Mouse (Mus musculus): ENCODE measurements at regions not wholly inside any gene's neighbourhood (a gene's known extent, or its start where the extent isn't known, plus 50 kb on each side); places are given as distances from the start of the nearest gene placed in this dataset.

DNA sequence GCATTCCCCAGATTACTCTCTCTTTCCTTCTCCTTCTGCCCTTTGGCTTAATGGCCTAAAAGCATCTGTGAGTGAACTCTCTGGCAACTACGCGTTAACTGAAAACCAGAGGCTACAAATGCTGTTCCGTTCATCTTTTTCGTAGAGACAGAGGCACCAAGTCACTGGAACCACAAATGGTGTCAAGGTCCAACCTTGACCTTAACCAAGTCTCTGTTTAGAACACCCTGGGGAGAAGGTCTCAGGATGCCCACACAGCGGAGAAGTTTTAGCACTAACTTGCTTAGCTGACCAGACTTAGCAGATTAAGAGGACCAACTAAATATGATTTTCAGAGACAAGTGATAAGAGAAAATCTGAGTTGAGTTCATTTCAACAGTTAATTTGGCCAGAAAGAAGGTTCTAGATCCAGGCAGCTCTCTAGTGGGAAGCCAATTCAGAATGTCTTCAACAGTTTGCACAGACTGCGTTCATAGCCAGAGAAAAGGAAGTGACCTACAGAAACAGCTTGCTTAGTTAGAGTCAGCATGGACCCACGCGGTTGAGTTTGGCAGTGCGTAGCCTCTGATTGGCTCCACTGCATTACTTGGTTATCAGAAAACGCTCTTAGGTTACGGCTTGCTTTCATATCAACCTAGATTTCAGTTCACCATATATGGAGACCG, 169.8 kb downstream of the Ly86 start:
- Histone ChIP-seq H3K4me1 (peaks cover 25% of the 10 kb centered on the region), H3K9me3 (0 out of 2 replicates have a peak, but pooled peaks cover under 1% of the 10 kb centered on the region), H3K4me3 (no peak overlapping the region), H3K9ac (replicated peaks) (no peak overlapping the region), H3K27ac (replicated peaks) (peak overlapping the region; percentile 88), H3K4me2 (replicated peaks) (peak overlapping the region; percentile 46), H3K27me3 (peaks cover 53% of the 10 kb centered on the region), H3K36me3 (no peaks in the 10 kb centered on the region)
- ATAC-seq (ENCODE audit: low FRiP score, low read depth): no peak
- WGBS: 65% methylated on average over 12 of the region's 12 CpGs

DNA sequence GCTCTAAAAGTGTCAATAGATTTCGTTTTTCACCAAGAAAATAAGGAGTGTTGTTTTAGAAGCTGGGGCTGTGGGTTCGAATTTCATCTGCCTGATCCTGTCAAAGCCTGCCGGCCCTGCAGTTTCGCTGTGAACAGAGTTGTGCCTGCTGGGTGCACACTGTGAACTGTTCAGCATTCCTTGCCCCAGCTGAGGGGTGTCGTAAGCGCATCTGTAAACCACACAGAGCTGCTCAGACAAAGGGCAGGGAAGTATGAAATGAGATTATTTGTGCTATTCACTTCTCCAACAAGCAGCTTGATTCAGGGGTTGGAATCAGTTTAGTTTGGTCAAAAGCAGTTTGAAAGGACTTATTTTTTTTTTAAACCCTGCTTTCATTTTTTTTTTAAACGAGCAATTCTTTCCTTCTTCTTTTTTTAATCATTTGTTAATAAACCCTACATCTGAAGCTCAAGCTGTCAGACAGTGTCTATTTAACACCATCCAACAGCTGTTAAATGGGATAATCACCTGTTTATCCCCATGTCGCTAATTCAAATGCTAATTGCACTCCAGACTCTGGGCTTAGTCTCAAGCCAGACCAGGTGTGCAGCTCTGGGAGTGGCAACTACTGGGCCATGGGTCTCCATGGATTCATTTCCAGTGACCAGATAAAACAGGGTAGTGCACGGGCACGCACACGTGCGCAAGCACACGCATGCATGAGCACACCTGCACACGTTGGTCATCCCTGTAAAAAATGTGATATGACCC, 172.2 kb downstream of the Ly86 start:
- Histone ChIP-seq H3K4me2 (replicated peaks) (no peak overlapping the region), H3K4me3 (no peak overlapping the region), H3K9ac (replicated peaks) (no peak overlapping the region), H3K36me3 (no peaks in the 10 kb centered on the region), H3K4me1 (peaks cover 25% of the 10 kb centered on the region), H3K27me3 (peaks cover 40% of the 10 kb centered on the region), H3K27ac (replicated peaks) (no peak overlapping the region), H3K9me3 (0 out of 2 replicates have a peak, but pooled peaks cover 6% of the 10 kb centered on the region)
- WGBS: 22% methylated on average over 14 of the region's 14 CpGs
- peak; percentile 82 for ATAC-seq (ENCODE audit: low FRiP score, low read depth)

DNA sequence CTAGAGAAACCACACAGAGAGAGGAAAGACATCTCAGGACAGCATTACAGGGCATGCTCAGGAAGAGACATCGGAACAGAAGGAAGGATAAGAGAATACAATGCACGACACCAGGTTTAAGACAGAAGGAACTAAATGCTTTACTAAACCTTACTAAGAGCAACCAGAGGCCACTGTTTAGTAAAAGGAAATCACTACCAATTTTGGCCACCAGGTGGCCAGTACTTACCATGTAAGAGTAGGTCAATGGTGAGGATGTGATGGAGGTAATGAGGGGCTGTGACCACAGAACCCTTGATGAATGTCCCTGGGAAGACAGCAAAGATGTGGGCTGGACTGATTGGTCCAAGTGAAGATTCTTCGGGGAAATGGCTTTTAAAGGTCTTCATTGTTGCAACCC, 174.9 kb downstream of the Ly86 start:
- Histone ChIP-seq H3K27ac (replicated peaks) (no peak overlapping the region), H3K9ac (replicated peaks) (no peak overlapping the region), H3K4me2 (replicated peaks) (no peak overlapping the region), H3K4me1 (peaks cover 11% of the 10 kb centered on the region), H3K9me3 (0 out of 2 replicates have a peak, but pooled peaks cover 10% of the 10 kb centered on the region), H3K27me3 (peaks cover 47% of the 10 kb centered on the region), H3K4me3 (no peak overlapping the region), H3K36me3 (no peaks in the 10 kb centered on the region)
- no peak for ATAC-seq (ENCODE audit: low FRiP score, low read depth)
- 70% methylated on average over 3 of the region's 3 CpGs for WGBS

DNA sequence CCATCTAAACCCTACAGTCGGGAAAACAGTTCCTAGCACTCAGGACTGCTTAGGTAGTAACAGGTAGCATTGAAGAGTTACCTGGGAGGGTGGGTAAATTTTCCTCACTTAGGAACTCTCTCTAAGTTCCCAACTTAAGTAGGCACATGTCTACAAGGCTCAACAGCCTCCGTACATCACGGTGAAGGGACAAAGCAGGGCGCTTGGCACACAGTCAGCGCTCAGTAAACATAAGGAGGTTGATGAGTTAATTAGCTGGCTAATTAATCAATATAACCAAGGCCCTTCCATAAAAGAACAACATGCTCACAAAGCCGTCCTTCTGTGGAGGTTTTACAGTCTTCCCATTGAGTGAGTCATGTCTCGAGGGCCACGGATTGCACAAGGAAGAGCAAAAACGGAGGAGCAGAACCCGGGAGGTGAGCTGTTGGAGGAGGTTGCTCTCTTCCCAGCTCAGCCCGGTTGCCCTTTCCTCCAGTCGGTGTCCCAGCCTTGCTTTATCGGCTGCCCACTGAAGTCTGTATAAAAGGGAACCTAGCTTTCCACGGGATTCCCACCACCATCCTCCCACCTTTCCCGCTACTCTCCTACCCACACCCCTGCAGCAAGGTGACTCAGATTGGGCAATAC, 180.2 kb downstream of the Ly86 start:
- no peak for ATAC-seq (ENCODE audit: low FRiP score, low read depth)
- Histone ChIP-seq H3K9me3 (0 out of 2 replicates have a peak, but pooled peaks cover 6% of the 10 kb centered on the region), H3K9ac (replicated peaks) (no peak overlapping the region), H3K27me3 (peaks cover 54% of the 10 kb centered on the region), H3K27ac (replicated peaks) (no peak overlapping the region), H3K4me3 (no peak overlapping the region), H3K36me3 (no peaks in the 10 kb centered on the region), H3K4me1 (peaks cover 6% of the 10 kb centered on the region; the same call in 1 of the 2 replicates), H3K4me2 (replicated peaks) (no peak overlapping the region)
- WGBS: 90% methylated on average over 15 of the region's 15 CpGs

DNA sequence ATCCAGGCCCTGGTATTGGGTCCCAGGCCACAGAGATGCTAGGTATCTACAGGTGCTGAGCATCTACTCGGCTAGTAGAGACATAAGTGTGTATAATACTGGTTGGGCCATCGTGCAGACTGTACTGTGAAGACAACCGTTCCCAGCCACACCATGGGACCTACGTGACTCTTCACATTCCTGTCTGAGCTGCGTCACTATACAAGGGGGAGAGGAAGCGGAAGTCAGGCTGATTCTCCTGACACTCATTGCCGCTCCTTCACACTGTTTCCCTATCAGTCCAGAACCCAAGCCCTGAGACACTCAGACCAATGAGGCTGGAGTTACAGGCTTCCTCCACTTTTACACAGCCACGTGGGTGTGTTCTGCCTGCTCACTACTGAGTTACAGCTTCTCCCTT, 181.1 kb downstream of the Ly86 start:
- Histone ChIP-seq H3K4me1 (peaks cover 6% of the 10 kb centered on the region; the same call in 1 of the 2 replicates), H3K9me3 (0 out of 2 replicates have a peak, but pooled peaks cover 4% of the 10 kb centered on the region), H3K9ac (replicated peaks) (no peak overlapping the region), H3K27ac (replicated peaks) (no peak overlapping the region), H3K4me2 (replicated peaks) (no peak overlapping the region), H3K27me3 (peaks cover 48% of the 10 kb centered on the region), H3K4me3 (no peak overlapping the region), H3K36me3 (no peaks in the 10 kb centered on the region)
- WGBS: 93% methylated on average over 8 of the region's 8 CpGs
- no peak for ATAC-seq (ENCODE audit: low FRiP score, low read depth)

DNA sequence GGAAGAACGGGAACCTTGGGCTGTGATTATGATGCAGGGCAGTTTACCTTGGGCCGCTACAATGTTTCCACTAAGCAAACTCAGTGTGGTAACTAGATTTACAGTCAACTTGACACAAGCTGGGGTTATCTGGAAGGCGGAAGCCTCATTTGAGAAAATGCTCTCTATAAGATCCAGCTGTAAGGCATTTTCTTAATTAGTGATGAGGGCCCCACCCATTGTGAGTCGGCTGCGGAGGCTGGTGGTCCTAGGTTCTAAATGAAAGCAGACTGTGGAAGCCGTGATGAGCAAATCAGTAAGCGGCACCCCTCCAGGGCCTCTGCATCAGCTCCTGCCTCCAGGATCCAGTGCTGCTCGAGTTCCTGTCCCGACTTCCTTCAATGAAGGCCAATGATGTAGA, 183.4 kb downstream of the Ly86 start:
- Histone ChIP-seq H3K4me3 (no peak overlapping the region), H3K36me3 (no peaks in the 10 kb centered on the region), H3K27me3 (peaks cover 50% of the 10 kb centered on the region), H3K4me1 (peaks cover 12% of the 10 kb centered on the region), H3K4me2 (replicated peaks) (no peak overlapping the region), H3K27ac (replicated peaks) (no peak overlapping the region), H3K9me3 (no peaks in the 10 kb centered on the region), H3K9ac (replicated peaks) (no peak overlapping the region)
- ATAC-seq (ENCODE audit: low FRiP score, low read depth): no peak
- 62% methylated on average over 9 of the region's 9 CpGs for WGBS

DNA sequence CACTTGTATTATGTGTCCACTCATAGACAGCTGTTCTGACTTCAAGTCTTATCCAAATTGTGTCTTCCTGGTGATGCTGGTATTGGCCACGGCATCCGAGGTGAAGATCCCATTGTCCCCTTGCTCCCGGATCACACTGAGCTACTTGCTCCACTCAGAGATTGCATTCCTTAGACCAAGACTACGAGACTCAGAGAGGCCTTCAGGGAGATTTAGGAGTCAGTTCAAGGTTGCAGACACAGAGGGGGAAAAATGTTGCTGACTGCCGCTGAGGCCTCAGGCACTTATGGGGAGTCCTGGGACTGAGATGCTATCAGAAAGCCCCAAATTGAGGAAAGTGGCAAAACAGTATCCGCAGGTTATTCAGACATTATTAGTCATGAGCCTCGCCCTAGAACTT, 183.9 kb downstream of the Ly86 start:
- Histone ChIP-seq H3K4me2 (replicated peaks) (no peak overlapping the region), H3K4me3 (no peak overlapping the region), H3K27ac (replicated peaks) (no peak overlapping the region), H3K27me3 (peaks cover 48% of the 10 kb centered on the region), H3K9ac (replicated peaks) (no peak overlapping the region), H3K36me3 (no peaks in the 10 kb centered on the region), H3K9me3 (no peaks in the 10 kb centered on the region), H3K4me1 (peaks cover 12% of the 10 kb centered on the region)
- WGBS: 80% methylated on average over 7 of the region's 7 CpGs
- ATAC-seq (ENCODE audit: low FRiP score, low read depth): no peak

DNA sequence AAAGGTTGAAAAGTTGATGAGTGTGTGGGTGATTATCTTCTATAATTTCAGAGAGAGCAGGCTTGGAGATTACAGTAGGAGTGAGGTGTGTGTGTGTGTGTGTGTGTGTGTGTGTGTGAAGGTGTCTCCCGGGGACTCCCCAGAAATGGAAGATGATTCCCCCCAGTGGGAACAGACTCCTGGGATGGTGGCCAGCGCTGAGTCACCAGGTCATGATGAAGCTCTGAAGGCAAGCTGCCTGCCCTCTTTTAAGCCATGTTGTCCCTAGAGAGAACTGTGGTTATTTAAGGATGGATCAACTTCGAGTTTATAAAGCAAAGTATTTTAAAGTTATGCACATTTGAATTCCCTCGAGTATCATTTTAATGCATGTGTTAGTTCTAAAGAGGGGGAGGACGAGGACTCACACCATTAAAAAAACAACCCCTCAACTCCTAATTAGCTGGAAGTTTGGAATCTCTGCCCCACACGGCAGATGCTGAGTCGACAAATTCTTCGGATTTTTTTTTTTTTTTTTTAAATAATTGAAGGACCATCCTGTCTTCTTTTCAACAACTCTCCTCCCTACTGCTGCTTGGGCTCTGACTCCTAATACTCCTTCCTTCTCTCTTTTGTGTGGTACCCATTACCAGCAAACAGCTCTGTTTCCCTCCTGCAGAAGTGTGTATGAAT, 186.6 kb downstream of the Ly86 start:
- Histone ChIP-seq H3K36me3 (no peaks in the 10 kb centered on the region), H3K4me2 (replicated peaks) (no peak overlapping the region), H3K27ac (replicated peaks) (no peak overlapping the region), H3K4me1 (peaks cover 12% of the 10 kb centered on the region), H3K4me3 (no peak overlapping the region), H3K27me3 (peaks cover 29% of the 10 kb centered on the region), H3K9me3 (no peaks in the 10 kb centered on the region), H3K9ac (replicated peaks) (no peak overlapping the region)
- WGBS: 78% methylated on average over 8 of the region's 8 CpGs
- no peak for ATAC-seq (ENCODE audit: low FRiP score, low read depth)

DNA sequence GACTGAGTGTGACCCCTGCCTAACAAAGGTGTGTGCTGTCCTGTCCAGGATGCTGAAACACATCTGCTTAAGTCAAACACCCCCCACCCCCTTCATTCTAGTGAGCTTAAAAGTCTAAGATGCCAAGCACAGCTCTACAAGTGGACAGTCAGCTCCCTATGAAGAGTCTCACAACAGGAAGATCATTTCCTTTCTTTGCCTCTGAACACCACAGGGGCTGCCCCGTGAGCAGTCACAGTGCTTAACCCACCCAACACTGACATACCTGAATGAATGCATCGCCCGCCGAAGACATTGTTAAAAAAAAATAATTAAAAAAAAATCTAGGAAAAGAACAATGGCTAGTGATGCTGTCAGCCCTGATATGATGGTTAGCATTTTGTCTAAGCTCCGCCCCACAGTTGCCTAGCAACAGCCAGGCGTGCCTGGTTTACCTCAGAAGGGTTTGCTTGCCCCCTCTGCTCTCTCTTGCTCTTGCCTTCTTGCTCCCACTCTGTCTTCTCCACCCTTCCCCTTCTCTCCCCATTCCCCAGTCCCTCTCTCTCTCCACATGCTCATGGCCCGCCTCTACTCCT, 187.7 kb downstream of the Ly86 start:
- no peak overlapping the region for H3K27ac ChIP-seq (replicated peaks)
- H3K4me1 ChIP-seq: peaks cover 9% of the 10 kb centered on the region
- no peak for ATAC-seq (ENCODE audit: low FRiP score, low read depth)
- WGBS: 69% methylated on average over 7 of the region's 7 CpGs
- peaks cover 29% of the 10 kb centered on the region for H3K27me3 ChIP-seq
- no peak overlapping the region for H3K9ac ChIP-seq (replicated peaks)
- H3K36me3 ChIP-seq: no peaks in the 10 kb centered on the region
- H3K4me3 ChIP-seq: no peak overlapping the region
- H3K4me2 ChIP-seq (replicated peaks): no peak overlapping the region
- no peaks in the 10 kb centered on the region for H3K9me3 ChIP-seq

DNA sequence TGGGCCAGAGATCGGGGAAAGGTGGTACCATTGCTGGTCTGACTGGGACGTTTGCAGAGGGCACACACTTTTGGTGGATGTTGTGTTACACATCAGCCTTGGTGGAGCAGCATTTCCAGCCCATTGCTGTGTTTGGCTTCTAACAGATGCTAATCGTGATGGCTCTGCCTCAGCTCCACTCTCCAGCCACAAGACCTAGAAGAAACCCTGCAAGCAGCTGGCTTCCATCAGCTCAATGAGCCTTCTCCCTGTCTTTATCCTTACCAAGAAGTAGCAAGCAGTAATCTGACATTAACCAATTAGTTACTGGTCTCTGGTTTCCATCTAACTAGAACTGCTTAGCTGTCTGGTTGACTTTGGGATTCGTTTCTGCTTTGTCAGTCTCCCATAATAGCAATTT, 188.8 kb downstream of the Ly86 start:
- WGBS: 81% methylated on average over 4 of the region's 4 CpGs
- H3K4me3 ChIP-seq: no peak overlapping the region
- peaks cover 20% of the 10 kb centered on the region for H3K27me3 ChIP-seq
- ATAC-seq (ENCODE audit: low FRiP score, low read depth): no peak
- H3K27ac ChIP-seq (replicated peaks): no peak overlapping the region
- no peaks in the 10 kb centered on the region for H3K36me3 ChIP-seq
- no peaks in the 10 kb centered on the region for H3K9me3 ChIP-seq
- H3K9ac ChIP-seq (replicated peaks): no peak overlapping the region
- H3K4me1 ChIP-seq: peaks cover 5% of the 10 kb centered on the region; the same call in 1 of the 2 replicates
- H3K4me2 ChIP-seq (replicated peaks): no peak overlapping the region

DNA sequence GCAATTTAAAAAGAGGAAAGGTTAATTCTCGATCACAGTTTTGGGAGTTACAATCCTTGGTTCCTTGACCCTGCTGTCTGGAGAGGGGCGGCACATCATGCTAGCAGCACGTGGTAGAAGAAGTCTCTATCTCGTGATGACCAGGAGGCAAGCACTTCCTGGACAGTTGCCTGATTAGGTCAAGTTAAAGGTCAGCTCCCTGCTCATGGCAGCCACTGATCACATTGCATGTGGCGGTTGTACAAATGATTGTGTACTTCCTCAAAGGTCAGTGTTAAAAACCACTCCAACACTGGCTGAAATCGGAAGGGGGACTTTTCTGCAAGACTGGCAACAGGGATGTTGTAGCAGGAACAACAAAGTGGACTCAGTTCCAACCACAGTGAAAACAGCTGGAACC, 192.3 kb downstream of the Ly86 start:
- Histone ChIP-seq H3K9me3 (no peaks in the 10 kb centered on the region), H3K36me3 (no peaks in the 10 kb centered on the region), H3K4me1 (peaks cover 11% of the 10 kb centered on the region; the same call in 1 of the 2 replicates), H3K27ac (replicated peaks) (no peak overlapping the region), H3K27me3 (peaks cover 10% of the 10 kb centered on the region), H3K4me2 (replicated peaks) (no peak overlapping the region), H3K9ac (replicated peaks) (no peak overlapping the region), H3K4me3 (no peak overlapping the region)
- no peak for ATAC-seq (ENCODE audit: low FRiP score, low read depth)
- WGBS: 77% methylated on average over 6 of the region's 6 CpGs
